Mouse (Mus musculus): Measurements from ENCODE around the gene Pakap. TPM values are rescaled to one million over a fixed set of nuclear protein-coding genes. Genes with fewer than 3 reads are reported as not detected.

The Pakap gene
- total RNA-seq, 2 experiments from 2014 or later = not detected

GRCm38 (mm10) chr4:57672541-57672940 is 104.6 kb downstream of the Pakap start:
- ATAC-seq (ENCODE audit: poor library complexity, severe bottlenecking) = no peak

GRCm38 (mm10) chr4:57672996-57673906 is 105.3 kb downstream of the Pakap start:
- ATAC-seq (ENCODE audit: poor library complexity, severe bottlenecking) = peak; percentile 86

DNA sequence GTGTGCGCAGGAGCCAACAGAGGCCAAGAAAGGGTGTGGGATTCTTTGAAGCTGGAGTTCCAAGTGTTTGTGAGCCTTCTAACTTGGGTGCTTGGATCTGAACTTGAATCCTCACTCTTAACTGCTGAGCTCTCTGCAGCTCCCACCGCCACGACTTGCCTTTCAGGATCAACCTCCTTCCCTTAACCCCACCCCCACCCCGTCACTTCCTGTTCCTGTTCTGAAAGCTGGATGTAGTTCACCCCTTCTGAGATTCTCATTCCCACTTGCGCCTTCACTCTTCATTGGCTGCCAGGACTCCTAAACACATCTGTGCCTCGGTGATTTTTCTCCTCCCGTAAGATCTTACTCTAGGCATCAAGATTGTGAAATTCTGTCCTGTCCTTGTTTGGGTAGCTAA is 106.4 kb downstream of the Pakap start:
- ATAC-seq (ENCODE audit: poor library complexity, severe bottlenecking) = no peak

DNA sequence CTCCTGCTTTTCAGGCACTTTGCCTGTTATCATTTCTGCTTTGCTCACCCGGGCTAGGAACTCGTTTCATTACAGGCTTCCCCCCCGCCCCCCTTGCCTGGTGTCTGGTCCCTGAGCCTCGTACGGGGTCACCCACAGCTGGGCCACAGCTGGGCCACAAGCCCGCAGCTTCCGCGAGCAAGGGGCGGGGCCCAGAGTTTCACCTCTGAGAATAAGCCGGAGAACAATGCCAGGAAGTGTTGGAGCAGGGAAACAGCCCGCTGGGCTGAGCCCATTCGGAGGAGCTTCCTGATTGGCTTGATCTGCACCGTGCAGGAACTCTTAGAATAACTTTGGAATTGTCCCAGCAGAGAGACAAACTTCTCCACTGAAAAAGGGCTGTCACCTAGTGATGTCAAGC is 107.4 kb downstream of the Pakap start:
- ATAC-seq (ENCODE audit: poor library complexity, severe bottlenecking) = peak; percentile 47

GRCm38 (mm10) chr4:57677916-57678315 is 109.9 kb downstream of the Pakap start:
- ATAC-seq (ENCODE audit: poor library complexity, severe bottlenecking) = no peak

- no peak for ATAC-seq (ENCODE audit: poor library complexity, severe bottlenecking)
These were observed 111.0 kb downstream of the Pakap start for GRCm38 (mm10) chr4:57678991-57679457.

- ATAC-seq (ENCODE audit: poor library complexity, severe bottlenecking) = no peak
These were observed 112.2 kb downstream of the Pakap start for GRCm38 (mm10) chr4:57680186-57680585.

- no peak for ATAC-seq (ENCODE audit: poor library complexity, severe bottlenecking)
These were observed 113.5 kb downstream of the Pakap start for GRCm38 (mm10) chr4:57681511-57681910.

DNA sequence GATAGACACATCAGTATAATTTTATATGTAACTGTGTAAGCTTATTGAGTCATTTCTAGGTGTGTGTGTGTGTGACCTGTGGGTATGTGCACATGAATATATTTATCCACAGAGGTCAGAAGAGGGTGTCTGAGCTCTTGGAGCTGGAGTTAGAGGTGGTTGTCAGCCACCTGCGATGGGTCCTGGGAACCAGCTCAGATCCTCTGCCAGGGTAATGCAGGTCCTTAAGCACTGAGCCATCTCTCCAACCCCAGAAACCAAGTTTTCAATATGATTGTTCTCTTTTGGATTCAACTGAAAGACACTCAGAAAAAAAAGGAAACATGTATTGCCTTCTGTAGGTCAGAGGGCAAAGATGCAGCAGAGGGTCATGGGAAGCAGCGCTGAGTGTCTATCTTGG is 114.4 kb downstream of the Pakap start:
- ATAC-seq (ENCODE audit: poor library complexity, severe bottlenecking) = no peak

- no peak for ATAC-seq (ENCODE audit: poor library complexity, severe bottlenecking)
These were observed 115.0 kb downstream of the Pakap start for GRCm38 (mm10) chr4:57682944-57683343.

GRCm38 (mm10) chr4:57684676-57685215 is 116.8 kb downstream of the Pakap start:
- no peak for ATAC-seq (ENCODE audit: poor library complexity, severe bottlenecking)

DNA sequence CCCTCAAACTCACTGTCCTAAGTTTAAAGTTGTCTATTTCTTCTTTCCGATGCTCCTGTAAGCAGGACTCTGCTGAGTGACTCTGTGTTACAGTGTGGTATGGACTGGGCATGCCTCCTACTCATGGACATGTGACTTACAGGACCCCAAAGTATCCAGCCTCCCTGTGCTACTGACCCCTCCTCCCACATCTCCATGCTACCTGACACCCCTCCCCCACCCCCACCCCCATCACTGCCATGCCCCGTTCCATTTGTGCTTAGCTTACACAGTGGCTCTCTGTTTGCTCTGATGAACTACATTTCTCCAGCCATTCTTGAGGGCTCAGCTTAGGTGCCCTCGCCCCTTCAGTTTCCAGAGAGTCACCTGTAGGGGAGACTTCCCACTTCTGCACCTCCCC is 118.8 kb downstream of the Pakap start:
- ATAC-seq (ENCODE audit: poor library complexity, severe bottlenecking) = no peak

GRCm38 (mm10) chr4:57687583-57687982 is 119.6 kb downstream of the Pakap start:
- no peak for ATAC-seq (ENCODE audit: poor library complexity, severe bottlenecking)

GRCm38 (mm10) chr4:57688131-57688530 is 120.2 kb downstream of the Pakap start:
- ATAC-seq (ENCODE audit: poor library complexity, severe bottlenecking) = no peak

GRCm38 (mm10) chr4:57690001-57690400 is 122.0 kb downstream of the Pakap start:
- ATAC-seq (ENCODE audit: poor library complexity, severe bottlenecking) = no peak

DNA sequence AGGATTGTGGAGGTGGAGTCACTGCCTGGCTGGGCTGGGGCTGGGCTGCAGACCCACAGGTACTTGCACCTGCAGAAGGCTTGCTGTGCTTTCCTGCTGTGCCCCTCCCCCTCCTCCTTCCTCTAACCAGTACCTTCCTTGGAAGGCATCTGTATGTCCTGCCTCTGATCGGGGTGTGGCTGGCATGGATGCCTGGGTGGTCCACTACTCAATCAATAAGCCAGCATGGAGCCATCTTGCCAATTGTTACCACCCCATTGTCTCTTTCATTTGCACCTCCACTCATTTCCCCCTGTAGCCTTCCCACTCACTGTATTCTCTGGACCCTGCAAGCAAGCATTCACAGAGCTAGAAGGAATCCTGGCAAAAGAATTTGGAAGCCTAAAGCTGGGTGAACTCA is 122.8 kb downstream of the Pakap start:
- ATAC-seq (ENCODE audit: poor library complexity, severe bottlenecking) = no peak

DNA sequence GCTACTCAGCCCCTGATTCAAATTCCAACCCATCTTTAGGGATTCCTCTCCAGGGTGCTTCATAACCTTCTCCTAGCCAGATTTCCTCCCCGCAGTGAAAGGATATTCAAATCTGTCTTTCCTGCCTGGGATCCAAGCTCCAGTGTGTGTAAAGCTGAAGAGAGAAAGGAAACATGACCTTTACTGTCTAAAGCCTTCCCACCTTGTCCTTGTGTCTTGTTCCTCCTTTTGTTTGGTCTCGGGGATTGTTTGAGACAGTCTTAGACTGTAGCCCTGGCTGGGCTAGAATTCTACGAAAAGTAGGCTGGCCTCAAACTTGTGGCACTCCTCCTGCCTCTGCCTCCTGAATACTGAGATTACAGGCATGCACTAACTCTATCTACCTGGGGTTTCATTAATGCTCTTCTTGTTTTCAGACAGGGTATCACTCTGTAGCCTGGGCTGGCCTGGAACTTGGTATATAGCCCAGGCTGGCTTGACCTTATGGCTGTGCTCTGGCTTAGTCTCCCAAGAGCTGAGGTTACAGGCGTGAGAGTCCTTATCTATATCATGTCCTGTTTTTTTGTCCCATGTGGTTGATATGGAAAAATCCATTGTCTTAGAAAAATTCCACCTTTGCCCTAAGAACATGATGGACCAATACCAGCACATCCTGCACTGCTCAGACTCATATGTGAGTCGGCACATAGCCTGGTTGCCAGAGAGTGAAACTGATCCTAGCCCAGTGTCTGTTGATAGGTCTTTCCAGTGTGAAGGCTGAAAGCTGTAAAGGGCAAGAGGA is 126.6 kb downstream of the Pakap start:
- ATAC-seq (ENCODE audit: poor library complexity, severe bottlenecking) = no peak

- ATAC-seq (ENCODE audit: poor library complexity, severe bottlenecking) = no peak
These were observed 129.0 kb downstream of the Pakap start for GRCm38 (mm10) chr4:57696955-57697354.

- ATAC-seq (ENCODE audit: poor library complexity, severe bottlenecking) = no peak
These were observed 130.1 kb downstream of the Pakap start for GRCm38 (mm10) chr4:57697918-57698611.

- no peak for ATAC-seq (ENCODE audit: poor library complexity, severe bottlenecking)
These were observed 133.6 kb downstream of the Pakap start for GRCm38 (mm10) chr4:57701576-57701975.
